Mouse (Mus musculus) embryo, embryonic 11 days (tissue): Measurements from ENCODE around the gene C2cd4a.

Experiments
- DNase-seq: peaks from one replicate; pipeline ENCODE4 v3.0.0-alpha.2; 2015

Gene C2cd4a

DNA sequence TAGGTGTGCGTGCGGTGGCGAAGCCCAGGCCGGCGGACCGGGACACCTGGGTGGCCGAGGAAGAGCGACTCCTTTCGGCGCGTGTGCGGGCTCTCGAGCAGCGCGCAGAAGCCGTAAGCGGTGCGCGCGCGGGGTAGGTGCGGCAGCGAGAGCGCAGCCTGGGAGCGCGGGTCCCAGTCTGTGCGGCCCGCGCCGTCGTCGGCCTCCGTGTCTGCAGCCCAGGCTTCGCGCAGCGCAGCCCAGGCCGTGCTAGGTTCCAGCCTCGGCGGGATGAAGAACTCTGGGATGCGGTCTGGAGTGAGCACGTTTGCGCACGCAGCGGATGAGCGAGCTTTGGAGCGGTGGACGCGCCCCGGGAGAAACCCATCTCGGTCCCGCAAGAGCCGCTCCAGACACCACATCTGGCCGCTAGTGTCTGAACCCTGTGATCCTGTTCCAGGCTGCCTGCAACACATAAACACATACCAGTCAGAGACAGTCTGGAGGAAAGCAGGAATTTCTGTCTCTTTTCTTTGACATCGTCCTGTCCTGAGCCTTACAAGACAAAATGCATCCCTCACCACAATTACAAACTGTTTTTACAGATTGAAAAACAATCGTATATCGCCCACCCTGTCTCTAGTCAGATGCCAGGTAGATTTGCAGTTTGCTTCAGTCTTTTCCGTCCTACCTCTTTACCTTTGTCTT, 628 bp downstream of the C2cd4a start:
- peak; percentile 69 for DNase-seq

DNA sequence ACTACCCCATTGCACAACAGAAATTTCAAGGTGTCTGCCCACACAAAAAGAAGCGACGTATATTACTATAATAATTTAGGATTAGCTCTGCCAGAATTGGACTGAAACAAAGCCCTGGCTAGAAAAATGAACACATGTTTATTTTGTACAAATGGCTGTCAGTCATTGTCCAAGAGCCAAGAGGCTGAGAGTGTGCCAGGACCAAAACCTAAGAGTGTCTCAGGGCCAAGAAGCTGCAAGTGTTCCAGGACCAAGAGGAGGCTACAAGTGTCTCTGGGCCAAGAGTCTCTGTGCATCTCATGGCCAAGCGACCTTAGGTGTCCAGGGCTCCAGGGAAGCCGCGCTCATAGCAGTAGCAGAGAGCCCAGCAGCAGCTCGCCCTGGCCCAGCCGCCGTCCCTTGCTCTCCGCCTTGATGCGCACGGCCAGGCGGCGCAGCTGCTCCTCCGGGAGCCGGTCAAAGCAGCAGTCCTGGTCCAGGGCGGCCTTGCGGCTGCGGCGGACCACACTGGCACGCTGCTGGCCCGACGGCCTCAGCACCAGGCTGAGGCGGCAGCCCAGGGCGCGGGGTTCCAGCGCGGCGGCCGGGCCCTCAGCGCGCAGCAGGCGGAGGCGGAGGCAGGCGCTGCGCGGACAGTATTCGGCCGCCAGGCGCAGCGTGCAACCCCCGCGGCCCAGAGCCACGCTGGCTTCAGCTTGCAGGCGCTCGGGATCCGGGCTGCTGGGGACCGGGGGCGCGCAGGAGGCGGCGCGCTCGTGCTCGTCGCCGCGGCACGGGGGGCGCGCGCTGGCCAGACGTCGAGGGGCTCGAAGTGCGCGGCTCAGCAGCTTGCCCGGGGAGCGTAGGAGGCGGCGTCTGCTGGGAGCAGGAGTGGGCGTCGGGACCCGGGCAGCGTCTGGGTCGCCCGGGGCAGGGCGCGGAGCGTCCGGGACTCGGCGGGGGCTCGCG, 1.4 kb downstream of the C2cd4a start:
- peak; percentile 70 for DNase-seq

DNA sequence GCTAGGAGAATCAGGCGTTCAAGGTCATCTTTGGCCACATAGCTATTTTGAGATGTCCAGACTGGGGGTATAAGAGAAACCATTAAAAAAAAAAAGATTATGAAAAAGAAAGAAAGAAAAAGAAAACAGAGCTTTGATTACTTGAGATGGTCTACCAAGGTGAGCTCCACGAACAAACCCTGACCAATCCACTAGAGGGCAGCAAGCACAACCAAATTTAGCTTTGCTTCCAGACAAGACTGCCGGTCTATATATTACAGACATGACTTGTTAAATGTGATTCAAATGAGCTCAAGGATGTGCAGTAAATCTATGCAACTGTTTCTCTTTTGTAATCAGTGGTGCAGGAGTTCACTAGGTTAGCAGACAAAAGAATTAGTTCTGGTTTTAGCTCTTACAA, 3.9 kb downstream of the C2cd4a start:
- peak; percentile 76 for DNase-seq

DNA sequence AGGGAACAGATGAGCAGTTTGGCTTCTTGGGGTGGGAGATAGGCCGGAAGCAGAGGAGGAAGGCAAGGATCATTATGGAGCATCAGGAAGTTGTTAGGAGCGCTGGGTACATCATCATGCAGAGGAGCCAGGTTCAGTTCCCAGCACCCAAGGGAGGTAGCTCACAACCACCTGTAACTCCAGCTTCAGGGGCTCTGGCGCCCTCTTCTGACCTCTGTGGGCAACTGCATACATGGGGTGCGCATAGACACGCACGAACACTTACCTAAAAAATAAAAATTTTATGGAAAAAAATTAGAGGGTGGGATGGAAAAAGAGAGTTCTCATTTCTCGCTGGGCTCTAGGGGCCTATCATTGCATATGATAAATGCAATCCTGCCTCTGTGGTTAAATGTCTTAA, 6.6 kb downstream of the C2cd4a start:
- DNase-seq: no peak

DNA sequence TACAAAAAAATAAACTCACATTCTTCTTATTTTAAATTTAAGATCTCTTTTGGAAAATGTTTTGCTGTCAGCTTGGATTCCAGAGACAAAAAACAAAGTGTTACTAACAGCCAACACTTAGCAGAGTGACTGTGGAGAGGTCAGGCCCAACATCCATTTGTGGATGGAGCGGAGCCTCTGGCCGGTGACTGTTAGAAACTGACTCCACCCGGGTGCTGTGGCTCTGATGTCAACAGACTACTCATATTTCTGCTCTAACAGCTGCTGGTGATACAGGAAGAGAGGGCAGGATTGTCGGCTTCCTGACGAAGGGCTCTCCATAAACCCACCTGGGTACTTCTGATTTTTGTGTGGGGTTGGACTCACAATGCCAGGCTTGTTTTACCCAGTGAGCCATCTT, 9.0 kb downstream of the C2cd4a start:
- DNase-seq: peak; percentile 22

DNA sequence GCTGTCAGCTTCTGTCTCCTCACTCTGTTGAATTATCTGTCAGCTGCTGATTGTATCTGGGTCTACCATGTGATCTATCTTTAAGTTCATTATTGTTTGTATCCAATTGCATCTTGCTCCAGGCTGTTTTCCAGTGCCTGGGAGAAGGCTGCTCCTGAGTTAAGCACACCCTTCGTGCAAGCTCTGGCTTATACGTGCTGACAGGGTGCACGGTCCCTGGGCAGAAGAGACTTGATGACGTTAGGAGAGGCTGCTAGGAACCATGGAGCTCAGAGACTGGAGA, 13.5 kb downstream of the C2cd4a start:
- DNase-seq: no peak

DNA sequence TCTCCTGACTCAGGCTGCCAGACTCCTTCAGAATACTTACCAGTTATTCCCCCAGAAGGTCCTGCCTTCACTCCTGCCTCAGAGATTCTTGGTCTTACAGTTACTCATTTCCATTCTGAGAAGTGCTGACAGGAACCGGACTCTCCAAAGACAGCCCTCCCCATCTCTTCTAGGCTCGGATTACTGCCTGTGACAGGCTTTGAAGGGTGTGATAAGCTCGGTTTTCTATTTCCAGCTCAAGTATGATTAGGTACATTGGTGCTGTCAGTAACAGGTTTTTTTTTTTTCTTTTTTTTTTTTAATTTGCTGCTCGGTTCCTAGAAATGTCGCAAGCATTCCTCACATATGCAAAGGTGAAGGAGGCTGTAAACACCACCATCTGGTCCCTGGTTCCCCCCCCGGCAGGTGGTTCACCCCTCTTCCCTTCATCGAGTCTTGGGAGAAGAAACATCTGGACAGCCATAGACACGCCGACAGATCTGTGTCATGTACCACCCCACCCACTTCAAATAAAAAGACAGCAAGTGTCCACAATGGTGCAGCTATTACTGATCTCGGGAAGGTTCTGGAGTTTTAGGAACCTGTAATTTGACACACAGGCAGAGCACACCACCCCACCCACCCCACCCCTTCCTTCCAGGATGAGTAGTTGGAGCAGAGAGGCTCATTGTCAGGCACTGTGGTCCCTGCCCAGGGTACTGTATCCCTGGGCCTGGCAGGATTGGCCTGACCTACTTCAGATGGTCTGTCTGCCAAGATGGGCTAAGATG, 14.0 kb downstream of the C2cd4a start:
- peak; percentile 23 for DNase-seq

DNA sequence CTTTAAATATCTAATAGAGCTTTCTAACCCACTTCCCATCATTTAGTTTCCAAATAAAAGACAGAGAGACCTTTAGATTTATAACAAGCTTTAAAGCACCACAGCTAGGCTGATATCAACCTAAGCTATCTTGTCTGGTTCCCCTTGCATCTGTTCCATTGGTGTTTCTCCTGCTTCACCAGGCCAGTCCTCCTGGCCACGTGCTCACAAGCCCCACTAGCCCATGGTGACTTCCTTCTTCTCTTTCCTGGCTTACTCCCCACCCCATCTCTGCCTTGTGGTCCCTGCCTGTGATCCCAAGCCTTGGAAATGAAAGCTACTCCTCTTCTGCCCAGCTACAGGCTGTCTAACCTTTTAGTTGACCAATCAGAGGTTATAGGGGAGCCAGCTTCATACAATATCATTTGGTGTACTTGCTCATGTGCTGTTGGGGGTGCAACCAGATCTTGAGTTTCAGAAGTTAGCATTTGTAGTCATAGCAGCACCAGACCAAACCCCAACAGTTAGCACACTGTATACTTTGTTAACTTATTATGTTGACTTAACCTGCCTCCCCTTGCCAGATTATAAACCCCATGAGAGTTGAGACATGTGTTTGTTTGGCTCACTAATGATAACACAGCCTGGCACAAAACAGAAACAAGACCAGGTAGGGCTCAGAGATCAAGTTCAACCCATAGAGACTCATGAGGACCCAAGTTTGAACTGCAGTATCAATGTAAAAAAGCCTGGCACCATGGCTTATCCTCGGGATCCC, 15.8 kb downstream of the C2cd4a start:
- no peak for DNase-seq

DNA sequence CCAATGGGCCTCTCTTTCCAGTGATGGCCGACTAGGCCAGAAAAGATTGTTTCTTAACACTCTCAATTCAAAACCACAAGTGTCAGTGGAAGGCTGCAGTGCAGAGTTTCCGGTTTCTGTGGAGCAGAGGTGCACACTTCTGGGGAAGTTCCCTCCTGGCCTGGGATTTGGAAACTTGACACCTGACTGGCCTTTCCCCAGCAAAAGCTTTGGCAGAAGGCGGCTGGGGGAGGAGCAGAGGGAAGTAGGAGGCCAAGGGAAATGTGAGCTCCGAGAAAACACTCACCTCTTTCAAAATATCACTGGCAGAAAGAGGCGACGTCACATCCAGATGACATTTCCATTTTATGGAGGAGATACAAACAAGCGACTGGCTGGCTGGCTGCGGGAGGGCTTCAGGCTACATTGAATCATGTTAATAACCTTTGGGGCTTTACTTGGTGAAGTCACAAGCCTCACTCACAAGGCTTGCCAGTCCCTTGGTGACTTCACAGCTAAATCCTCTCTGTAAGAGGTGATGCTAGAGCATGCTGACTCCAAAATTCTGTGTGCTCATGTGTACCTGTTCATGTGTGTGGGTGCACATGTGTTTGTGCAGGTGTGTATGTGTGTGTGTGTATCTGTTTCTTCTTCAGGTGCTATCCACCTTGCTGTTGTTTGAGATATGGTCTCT, 18.3 kb downstream of the C2cd4a start:
- peak; percentile 81 for DNase-seq

DNA sequence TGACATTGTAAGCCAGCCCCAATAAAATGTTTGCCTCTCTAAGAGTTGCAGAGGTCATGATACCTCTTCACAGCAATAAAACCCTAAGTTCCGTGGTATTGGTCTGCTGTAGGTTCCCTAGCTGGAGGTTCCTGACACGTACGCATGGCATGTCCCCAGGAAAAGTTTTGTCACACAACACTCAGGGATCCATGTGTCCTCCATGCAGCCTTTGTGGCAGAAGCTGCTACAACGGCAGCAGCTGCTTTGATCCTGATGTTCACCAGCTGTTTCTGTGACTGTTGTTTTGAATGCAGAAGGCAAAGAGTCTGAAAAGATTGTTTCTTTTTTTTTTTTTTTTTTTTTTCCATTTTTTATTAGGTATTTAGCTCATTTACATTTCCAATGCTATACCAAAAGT, 19.0 kb downstream of the C2cd4a start:
- DNase-seq: no peak

DNA sequence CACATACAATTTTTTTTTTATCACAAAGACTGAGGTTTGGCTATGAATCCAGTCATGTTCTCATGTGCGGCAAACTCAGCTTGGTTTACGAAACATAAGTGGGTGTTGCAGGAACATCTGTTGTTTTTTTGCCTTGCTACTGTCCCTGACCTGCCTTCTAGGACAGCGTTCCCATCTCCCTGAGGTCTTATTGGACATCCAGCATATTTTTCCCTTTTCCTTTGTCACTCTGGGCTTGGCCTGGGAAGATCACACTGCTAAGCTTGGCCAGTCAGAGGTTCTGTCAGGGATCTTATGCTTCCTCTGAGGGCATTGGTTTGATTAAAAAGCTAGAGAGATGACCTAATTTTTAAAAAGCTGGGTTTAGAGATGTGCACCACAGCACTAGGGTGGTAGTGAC, 21.0 kb downstream of the C2cd4a start:
- DNase-seq: no peak

DNA sequence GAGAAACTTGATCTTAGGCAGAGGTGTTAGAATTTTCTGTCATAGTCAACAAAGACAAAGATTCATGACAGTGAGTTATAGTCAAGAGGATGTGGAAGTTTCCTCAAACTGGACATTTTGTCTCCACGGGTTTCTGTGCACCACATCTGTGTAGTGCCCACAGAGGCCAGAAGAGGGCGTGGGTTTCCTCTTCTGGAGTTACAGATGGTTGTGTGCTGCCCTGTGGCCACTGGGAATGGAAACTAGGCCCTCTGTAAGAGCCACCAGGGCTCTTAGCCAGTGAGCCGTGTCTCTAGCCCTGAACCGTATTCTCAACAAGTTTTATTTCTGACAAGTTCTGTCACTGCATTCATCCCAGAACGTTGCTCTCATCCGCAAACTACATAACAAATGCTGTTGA, 21.6 kb downstream of the C2cd4a start:
- DNase-seq: no peak

DNA sequence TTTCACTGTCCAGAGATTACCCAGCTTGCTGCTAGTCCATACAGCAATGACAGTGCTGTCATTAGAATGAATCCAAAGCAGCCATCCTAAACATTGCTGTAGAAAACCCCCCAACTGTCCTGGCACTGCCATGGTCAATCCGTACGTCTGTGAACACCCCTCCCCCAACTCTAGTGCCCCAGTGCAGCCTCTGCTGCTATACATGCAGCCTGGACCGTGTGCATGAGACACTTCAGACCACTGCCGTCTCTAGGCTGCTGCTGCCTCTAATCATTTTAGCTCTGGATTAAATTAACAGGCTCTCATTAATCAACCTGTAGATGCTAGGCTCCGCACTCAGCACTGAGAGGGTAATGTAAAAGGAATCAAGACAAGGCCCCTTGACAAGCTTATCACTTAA, 25.1 kb downstream of the C2cd4a start:
- DNase-seq: no peak

DNA sequence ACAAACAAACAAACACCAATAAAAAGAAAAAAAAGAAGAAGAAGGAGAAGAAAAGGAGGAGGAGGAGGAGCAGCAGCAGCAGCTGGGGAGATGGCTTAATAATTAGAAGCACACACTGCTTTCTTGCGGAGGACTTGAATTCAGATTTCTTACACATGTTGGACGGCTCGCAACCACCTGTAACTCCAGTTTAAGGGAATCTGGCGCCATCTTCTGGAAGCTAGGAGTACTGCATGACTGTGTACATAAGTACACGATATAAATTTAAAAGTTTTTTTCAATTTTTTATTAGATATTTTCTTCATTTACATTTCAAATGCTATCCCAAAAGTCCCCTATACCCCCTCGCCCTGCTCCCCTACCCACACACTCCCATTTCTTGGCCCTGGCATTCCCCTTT, 29.9 kb downstream of the C2cd4a start:
- peak; percentile 75 for DNase-seq

DNA sequence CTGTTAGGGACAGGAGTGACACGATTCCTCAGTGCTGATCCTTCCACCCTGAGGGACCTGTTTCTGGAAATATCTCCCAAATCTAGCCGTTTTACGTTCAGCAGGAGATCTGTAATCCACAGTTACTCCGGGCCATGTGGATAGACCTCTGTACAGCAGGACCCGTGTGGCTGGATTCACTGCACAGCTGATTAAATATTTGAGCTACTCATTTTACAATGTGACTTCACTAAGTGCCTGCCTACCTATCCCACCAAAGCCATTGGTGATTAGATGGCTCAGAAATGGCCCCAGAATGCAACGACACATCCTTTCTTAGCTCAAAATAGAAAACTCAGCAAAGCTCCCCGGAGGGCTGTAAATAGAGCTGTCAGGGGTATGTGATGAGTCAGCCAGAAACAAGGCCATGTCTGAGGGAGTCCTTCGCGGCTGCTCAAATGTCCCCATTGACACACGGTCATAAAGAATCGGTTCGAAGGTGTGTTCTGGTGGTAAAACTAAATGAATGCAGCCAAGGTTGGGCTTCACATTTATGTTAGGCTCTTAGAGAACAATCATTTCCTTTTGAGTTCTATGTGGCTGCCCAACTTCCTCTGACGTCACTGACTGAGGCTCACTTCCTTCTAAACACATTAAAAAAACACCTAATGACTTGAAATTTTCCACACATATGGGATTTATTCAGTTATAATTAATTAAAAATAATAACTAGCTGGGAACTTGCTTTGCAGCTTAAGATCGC, 32.9 kb downstream of the C2cd4a start:
- DNase-seq: no peak

DNA sequence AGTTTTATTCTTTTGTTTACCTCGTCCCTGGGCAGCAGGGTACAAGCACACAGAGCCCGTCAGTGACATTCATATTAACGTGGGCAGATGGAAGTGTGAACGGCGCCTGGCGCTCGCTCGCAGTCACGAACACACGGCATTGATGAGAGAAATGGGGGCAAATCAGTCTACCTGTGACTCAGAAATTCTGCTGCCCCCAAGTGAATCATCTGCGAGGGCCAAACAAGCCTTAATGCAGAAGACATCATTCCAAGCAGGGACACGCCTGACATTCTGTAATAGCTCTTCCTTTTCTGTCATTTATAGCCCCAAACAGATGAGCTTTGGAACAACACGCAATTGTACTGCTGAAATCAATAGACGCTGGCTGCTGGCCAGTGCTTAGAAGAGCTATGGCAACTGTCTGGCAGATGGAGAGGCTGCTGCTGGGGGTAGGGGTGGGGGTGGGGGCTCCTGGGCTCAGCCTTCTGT, 36.9 kb downstream of the C2cd4a start:
- peak; percentile 38 for DNase-seq

DNA sequence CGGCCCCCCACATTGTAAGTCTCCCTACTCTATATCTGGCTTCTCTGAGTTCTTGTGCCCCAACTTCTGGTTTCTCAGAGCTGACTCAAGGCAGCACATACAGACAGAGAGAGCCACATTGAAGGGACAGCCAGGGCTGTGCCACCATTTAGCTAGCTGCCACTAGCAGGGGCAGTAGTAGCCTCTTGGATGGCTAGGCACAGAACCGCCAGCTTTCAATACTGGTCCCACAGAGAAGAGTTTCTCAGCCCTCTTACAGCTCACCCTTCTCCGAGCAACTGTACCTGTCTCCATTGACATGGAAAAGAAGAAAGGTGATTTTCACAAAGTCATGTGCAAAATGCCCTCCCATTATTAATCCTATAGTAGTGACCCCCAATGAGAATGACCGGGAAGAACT, 37.5 kb downstream of the C2cd4a start:
- DNase-seq: no peak

DNA sequence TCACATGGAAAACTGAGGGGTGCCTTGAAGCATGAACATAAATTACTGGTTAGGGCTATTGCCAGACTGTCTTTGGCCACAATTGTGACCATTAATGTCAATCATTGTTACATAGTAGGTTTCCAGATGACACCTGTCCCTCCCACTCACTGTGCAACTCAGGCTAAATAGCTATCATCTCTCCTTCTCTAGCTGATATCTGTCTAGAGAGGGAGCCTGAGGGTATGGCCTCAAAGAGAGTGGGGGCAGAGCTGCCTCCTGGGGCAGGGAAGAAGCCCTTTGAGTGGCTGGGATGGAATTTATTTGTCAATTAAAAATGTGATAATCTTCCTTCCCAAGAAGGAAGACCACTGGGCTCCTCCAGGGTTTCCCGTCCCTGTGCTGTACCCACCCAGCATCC, 37.9 kb downstream of the C2cd4a start:
- DNase-seq: no peak

DNA sequence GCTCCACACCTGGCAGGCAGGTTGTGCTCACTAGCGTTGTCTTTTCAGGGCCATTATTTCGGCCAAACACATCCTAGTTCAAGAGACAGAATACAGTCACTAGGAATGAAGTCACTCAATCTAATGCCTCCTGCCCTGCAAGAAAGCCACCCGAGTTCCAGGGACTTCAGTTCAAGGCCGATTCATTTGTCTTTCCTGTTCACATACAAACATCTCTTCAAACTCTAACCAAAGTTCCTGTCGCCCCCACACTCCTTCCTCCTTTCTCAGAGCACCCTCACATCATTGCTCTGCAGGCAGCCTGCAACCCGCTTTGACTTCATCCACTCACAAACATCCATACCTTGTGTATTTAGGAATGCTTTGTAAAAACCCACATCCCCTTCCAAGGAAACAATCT, 38.6 kb downstream of the C2cd4a start:
- DNase-seq: no peak

DNA sequence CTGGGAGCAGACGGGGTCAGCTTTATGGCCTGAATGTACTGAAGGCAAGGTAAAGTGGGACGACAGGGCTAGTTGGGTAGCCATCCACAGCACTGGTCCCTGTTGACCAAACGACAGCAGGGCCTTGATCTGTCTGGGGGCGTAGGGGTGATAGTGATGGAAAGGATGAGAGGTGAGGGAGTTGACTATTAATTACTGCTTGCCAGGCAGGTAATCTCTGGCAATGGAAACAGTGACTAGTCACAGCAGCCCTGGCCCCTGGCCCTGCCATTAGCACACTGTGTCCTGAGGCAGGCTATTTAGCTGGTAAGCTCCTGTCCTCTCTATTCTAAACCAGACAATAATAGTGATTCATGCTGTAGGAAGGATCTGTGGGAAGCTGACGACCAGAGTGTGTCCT, 39.7 kb downstream of the C2cd4a start:
- DNase-seq: no peak

DNA sequence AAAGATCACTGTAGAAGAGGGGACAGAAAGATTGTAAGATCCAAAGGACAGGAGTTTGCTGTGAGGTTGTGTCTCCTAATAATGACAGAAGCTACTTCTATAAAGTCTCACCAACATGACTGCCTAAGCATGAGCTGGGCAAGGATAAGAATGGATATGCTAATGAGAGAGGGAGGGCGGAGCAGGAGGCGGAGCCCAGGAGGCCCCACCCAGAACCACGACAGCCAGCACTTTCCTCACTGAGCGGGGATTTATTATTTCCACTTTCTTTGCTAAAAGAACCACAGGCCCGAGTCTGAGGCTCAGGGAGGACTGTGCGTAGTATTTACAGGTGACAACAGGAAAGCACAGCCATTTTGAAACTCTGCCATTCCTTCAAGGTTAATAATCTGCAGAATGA, 44.5 kb downstream of the C2cd4a start:
- no peak for DNase-seq

DNA sequence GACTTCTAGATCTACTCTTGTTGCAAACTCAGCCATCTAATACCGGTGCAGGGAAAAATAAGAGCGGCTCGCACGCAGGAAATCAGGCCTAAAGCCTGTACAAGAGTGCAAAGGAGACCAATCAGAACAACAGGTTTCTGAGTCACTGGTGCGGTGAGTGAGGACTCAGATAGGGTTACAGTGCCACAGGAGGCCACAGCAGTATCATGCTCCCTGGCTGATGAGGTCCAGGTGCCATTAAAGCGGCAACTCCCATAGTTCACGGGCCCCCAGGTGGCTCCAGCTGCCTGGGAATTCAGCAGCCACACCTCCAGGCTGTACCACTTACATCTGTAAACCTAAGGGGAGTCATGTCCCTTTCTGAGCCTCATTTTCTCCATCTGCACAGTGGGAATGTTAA, 45.8 kb downstream of the C2cd4a start:
- no peak for DNase-seq
